Mouse (Mus musculus) midbrain, postnatal 0 days (tissue): Measurements from ENCODE around the gene Orai3. TPM values are rescaled to one million over a fixed set of nuclear protein-coding genes. Genes with fewer than 3 reads are reported as not detected.
A peak's percentile ranks its signal among the peaks of the same experiment; 100 is the strongest.
"Not testable (repeated sequence)": the region's sequence is repeated elsewhere in the genome, so short reads cannot be mapped to it uniquely, and the experiment has no call there.

Experiments
- ATAC-seq: fragments of 200-750 bp; cut with Nextera tagmentation; 2 replicates; pipeline ENCODE4 v1.8.0; 2017; ENCODE audit warnings: moderate number of reproducible peaks, mild to moderate bottlenecking, moderate TSS enrichment, moderate library complexity; ENCODE audit not compliant: low FRiP score
- DNase-seq: peaks from one replicate; pipeline ENCODE4 v3.0.0-alpha.2; 2015; ENCODE audit warnings: low spot score
- H3K27ac ChIP-seq: fragments of 300-500 bp; sonication (generic); 2 replicates; pipeline ENCODE4 v1.5.1; 2014; ENCODE audit warnings: low read depth, mild to moderate bottlenecking, low read length, mixed read lengths
- H3K27me3 ChIP-seq: fragments of 300-500 bp; sonication (generic); 2 replicates; pipeline ENCODE4 v1.6.1; 2014; ENCODE audit warnings: low read length, control low read depth, mixed read lengths; ENCODE audit not compliant: insufficient read depth
- H3K36me3 ChIP-seq: fragments of 300-500 bp; sonication (generic); 2 replicates; pipeline ENCODE4 v1.6.1; 2014; ENCODE audit warnings: low read length, control low read depth, mixed read lengths; ENCODE audit not compliant: insufficient read depth
- H3K4me1 ChIP-seq: fragments of 300-500 bp; sonication (generic); 2 replicates; pipeline ENCODE4 v1.6.1; 2014; ENCODE audit warnings: mild to moderate bottlenecking, control low read depth, antibody characterized with exemption, low read length, mixed read lengths; ENCODE audit not compliant: insufficient read depth
- H3K4me2 ChIP-seq: fragments of 300-500 bp; sonication (generic); 2 replicates; pipeline ENCODE4 v1.6.1; 2014; ENCODE audit warnings: low read depth, mild to moderate bottlenecking, low read length, mixed read lengths; ENCODE audit not compliant: poor library complexity, severe bottlenecking
- H3K4me3 ChIP-seq: fragments of 300-500 bp; sonication (generic); 2 replicates; pipeline ENCODE4 v1.5.1; 2014; ENCODE audit warnings: low read depth, mild to moderate bottlenecking, low read length, moderate library complexity
- H3K9ac ChIP-seq: fragments of 300-500 bp; sonication (generic); replicated peaks from 2 replicates; pipeline ENCODE4 v1.6.1; 2014; ENCODE audit warnings: mild to moderate bottlenecking, low read length, moderate library complexity, mixed read lengths; ENCODE audit not compliant: poor library complexity, severe bottlenecking
- H3K9me3 ChIP-seq: fragments of 300-500 bp; sonication (generic); 2 replicates; pipeline ENCODE4 v1.6.1; 2016; ENCODE audit warnings: low read length, control low read depth
- CTCF ChIP-seq: IDR thresholded peaks from 2 replicates; pipeline ENCODE4 v1.5.1; 2016; ENCODE audit warnings: antibody characterized with exemption, mild to moderate bottlenecking
- WGBS: fragments of 180-500 bp; shearing (Covaris S2); extraction: QIAGEN DNeasy Blood & Tissue Kit; methylation state at CpG from one replicate; pipeline ENCODE4 v1.1.7; 2014; 5-methylcytosine and 5-hydroxymethylcytosine counted together
- polyA plus RNA-seq: library from polyadenylated mRNA; unstranded; fragments of >200 nt; fragmentation: Nextera tagmentation; extraction: Ambion mirVana; gene quantifications from 2 replicates; pipeline ENCODE4 v1.2.1, GENCODE M21; 2015
- total RNA-seq: library from RNA; depleted of rRNA; stranded (reverse); fragments of >200 nt; gene quantifications from 2 replicates; pipeline ENCODE4 v1.2.3, GENCODE M21; 2014

Gene Orai3
- total and polyA plus RNA-seq, 2 experiments from 2014 or later, result 10.0 to 17.6 TPM

- H3K4me1 ChIP-seq, result no peaks in the 10 kb centered on the region; the same call in 1 of the 2 replicates
- ATAC-seq, result no peak
- H3K9ac ChIP-seq, result no peak overlapping the region
- peaks cover 15% of the 10 kb centered on the region for H3K36me3 ChIP-seq
- no peak overlapping the region for H3K4me3 ChIP-seq
- DNase-seq, result no peak
- no peak overlapping the region for H3K4me2 ChIP-seq
- H3K27me3 ChIP-seq, result no peaks in the 10 kb centered on the region
- TF ChIP-seq CTCF, result no peak
- H3K9me3 ChIP-seq, result no peaks in the 10 kb centered on the region
- 86% methylated on average over 3 of the region's 3 CpGs for WGBS
- no peak overlapping the region for H3K27ac ChIP-seq
Observed at GRCm38 (mm10) chr7:127772080-127772479, 2.5 kb downstream of the Orai3 start.

GRCm38 (mm10) chr7:127772557-127772956 is 2.9 kb downstream of the Orai3 start:
- WGBS, result 73% methylated on average over 1 of the region's 1 CpGs
- Histone ChIP-seq H3K4me2 (no peak overlapping the region), H3K4me3 (no peak overlapping the region), H3K9me3 (no peaks in the 10 kb centered on the region), H3K36me3 (peaks cover 10% of the 10 kb centered on the region), H3K27ac (no peak overlapping the region), H3K9ac (no peak overlapping the region), H3K27me3 (no peaks in the 10 kb centered on the region), H3K4me1 (no peaks in the 10 kb centered on the region; the same call in 1 of the 2 replicates)
- ATAC-seq, result no peak
- no peak for TF ChIP-seq CTCF
- DNase-seq, result no peak

- H3K27ac ChIP-seq, result no peak overlapping the region
- H3K9ac ChIP-seq, result no peak overlapping the region
- 43% methylated on average over 9 of the region's 9 CpGs for WGBS
- ATAC-seq (no peak), DNase-seq (peak; percentile 80)
- H3K27me3 ChIP-seq, result no peaks in the 10 kb centered on the region
- TF ChIP-seq CTCF, result peak; percentile 73
- H3K9me3 ChIP-seq, result no peaks in the 10 kb centered on the region
- H3K4me3 ChIP-seq, result no peak overlapping the region
- H3K4me2 ChIP-seq, result no peak overlapping the region
- H3K4me1 ChIP-seq, result no peaks in the 10 kb centered on the region; the same call in 1 of the 2 replicates
- H3K36me3 ChIP-seq, result no peaks in the 10 kb centered on the region
Observed at GRCm38 (mm10) chr7:127773664-127774384, 4.2 kb downstream of the Orai3 start.

DNA sequence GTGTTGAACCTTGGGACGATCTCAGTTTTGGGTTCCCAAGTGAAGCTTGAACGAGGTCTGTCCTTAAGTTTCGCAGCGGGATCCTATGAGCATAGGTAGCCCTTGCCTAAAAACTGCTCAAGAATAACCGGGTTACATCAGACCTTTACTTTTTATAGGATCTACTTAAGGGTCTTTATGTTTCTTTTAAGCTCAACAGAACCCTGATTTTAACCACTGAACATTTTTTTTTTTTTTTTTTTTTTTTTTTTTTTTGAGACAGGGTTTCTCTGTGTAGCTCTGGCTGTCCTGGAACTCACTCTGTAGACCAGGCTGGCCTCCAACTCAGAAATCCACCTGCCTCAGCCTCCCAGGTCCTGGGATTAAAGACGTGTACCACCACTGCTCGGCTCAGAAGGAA is 6.2 kb downstream of the Orai3 start:
- Histone ChIP-seq H3K9ac (peak overlapping the region; percentile 90), H3K4me3 (peak overlapping the region; percentile 78), H3K4me2 (peak overlapping the region; percentile 89), H3K36me3 (peaks cover 11% of the 10 kb centered on the region), H3K27ac (peak overlapping the region; percentile 99)
- 73% methylated on average over 7 of the region's 7 CpGs for WGBS
- ATAC-seq, H3K4me1 ChIP-seq, H3K9me3 ChIP-seq, DNase-seq, H3K27me3 ChIP-seq: not testable (repeated sequence)

DNA sequence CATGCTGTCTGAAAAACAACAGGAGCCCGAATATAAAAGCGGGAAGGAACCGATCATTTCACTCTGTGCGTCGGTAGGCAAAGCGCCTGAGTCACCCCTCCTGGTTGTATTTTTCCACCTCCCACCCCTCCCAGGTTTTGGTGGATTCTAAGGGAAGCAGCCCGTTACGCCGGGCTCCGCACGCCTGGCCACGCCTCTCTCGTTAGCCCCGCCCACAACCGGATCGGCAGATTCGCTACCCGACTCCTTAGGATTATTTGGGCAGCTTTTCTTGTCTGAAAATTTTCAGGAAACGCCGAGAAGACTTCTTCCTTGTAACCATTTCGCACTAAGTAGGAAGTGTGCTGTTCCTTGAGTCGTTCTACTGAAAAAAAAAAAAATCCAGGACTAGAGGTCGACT is 6.8 kb downstream of the Orai3 start, which contains the start of gene Setd1a:
TSS of gene Setd1a (plus strand) at position 245 of the 400 bp plus-strand sequence.
- Histone ChIP-seq H3K9me3 (no peaks in the 10 kb centered on the region), H3K27me3 (no peaks in the 10 kb centered on the region), H3K36me3 (peaks cover 13% of the 10 kb centered on the region), H3K9ac (peak within 1 kb of the TSS; percentile 90), H3K4me2 (peak within 1 kb of the TSS; percentile 89), H3K27ac (peak within 1 kb of the TSS; percentile 99), H3K4me1 (no peaks in the 10 kb centered on the region), H3K4me3 (peak within 1 kb of the TSS; percentile 78)
- ATAC-seq (peak; percentile 76), DNase-seq (peak; percentile 93)
- TF ChIP-seq CTCF, result no peak
- WGBS, result under 1% methylated on average over 23 of the region's 23 CpGs

- Histone ChIP-seq H3K4me2 (peak overlapping the region; percentile 89), H3K4me3 (peak overlapping the region; percentile 78), H3K27ac (peak overlapping the region; percentile 99), H3K9me3 (no peaks in the 10 kb centered on the region), H3K27me3 (no peaks in the 10 kb centered on the region), H3K9ac (peak overlapping the region; percentile 90), H3K36me3 (peaks cover 16% of the 10 kb centered on the region), H3K4me1 (no peaks in the 10 kb centered on the region)
- ATAC-seq (peak; percentile 92), DNase-seq (peak; percentile 97)
- TF ChIP-seq CTCF, result no peak
- under 1% methylated on average over 46 of the region's 70 CpGs for WGBS
Observed at GRCm38 (mm10) chr7:127776878-127777473, 7.4 kb downstream of the Orai3 start.
